Mouse (Mus musculus): ENCODE data around the gene Zfp414. TPM values are rescaled to one million over a fixed set of nuclear protein-coding genes. Genes with fewer than 3 reads are reported as not detected.

The Zfp414 gene
- total RNA-seq, 2 experiments from 2014 or later = 25.6 to 42.6 TPM

DNA sequence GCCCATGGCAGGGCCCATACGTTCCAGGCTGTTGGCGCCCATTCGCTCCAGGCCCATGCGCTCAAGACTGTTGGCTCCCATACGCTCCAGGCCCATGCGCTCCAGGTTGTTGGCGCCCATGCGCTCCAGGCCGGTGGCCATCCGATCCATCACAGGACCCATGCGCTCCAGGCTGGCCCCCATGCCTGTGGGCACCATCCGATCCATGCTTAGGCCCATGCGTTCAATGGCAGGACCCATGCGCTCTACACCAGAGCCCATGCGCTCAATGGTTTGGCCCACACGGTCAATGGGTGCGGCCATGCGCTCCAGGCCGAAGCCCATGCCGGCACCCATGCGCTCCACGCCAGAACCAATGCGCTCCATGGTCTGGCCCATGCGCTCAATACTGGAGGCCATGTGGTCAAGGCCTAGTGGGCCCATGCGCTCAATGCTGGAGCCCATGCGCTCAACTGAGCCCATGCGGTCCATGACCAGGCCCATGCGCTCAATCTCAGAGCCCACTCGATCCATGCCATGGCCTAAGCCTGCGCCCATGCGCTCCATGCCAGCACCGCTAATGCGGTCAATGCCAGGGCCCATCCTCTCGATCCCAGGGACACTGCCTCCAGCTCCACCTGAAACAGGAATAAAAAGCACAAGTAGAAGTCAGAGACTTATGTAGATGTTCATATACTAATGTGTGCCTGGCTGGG lies 21.0 kb downstream of the Zfp414 start:
- DNase-seq = no peak

DNA sequence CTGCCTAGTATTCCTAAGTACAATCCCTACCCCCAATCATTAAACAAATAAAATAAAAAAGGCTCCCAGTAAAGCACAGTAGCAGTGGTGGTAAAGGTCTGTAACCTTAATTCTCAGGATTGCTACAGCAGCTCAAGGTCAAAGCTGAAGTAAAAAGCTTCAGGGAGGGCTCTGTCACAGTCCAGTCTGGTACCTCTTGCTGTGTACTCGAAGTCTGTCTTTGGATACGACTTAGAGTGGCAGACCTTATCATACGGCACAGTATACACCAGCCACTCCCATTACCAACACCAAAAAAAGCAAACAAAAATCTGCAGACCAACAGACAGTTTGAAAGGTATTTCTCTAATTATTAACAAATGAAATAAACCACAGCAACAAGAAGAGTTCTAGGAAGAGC lies 37.9 kb downstream of the Zfp414 start:
- no peak for DNase-seq

DNA sequence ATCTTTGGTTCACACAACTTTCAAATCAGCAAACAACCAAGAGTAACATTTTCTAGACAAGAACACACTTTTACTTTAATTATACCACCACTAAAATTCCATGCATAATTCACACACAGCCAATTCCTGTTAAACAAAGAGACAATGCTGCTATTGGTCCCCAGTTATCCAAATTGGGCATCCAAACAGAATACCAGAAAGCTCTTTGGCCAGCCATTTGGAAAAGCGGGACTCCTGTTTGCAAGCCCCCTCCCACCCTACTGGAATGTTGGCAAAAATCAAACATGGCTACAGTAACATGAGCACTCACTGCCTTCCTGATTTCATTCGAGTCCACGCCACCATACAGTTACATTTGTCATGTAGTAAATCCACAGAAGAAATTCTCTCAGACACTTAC lies 40.8 kb downstream of the Zfp414 start:
- DNase-seq = no peak

DNA sequence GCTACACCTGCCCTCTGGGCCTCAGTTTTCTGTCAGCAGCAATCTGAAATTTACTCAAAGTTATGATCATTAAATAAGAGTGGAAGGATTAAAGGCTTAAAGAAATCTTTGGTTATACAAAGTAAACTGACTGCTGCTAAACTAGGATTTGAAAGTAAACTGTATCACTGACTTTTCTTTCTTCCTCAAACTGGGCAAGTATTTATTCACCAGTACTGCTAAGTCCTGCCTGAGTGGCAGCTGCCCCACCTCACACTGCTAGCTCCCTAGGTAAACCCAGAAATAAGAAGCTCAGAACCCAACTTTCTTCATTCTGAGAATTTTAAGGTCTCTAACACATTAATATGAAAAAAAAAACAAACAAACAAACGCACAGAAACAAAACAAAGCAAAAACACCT lies 44.9 kb downstream of the Zfp414 start:
- no peak for DNase-seq

DNA sequence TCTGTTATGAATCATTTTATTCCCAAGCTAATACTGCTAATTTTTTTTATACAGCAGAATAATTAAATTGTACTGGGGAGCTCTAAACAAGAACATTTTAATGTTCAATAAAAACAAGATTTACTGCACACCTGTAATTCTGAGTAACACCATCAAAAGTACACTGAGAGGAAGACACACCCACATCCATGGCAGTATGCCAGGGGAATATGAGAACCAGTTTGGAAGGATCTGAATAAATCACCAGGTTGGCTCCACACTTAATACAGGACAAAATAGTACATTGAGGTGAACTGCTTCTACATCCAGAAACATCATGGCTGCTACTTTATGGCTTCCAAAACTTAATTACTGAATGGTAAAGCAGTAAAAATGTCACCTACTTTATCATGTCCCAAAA lies 46.6 kb downstream of the Zfp414 start:
- no peak for DNase-seq

DNA sequence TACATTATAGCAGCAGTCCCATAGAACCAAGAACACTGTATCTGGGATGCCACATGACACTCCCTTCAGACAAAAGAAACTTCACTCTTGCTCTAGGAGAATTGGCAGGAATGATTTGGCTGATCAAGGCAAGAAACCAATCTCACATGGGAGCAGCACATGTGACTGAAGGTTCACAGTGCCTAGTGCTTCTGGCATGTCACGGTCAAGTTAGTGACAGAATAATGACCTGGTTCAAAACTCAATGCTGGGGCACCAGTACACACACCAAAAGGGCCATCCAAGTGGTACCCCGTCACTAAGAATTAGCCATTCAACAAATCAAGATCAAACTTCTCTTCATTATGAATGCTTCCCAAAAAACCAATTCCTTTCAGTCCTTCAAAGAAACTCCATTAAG lies 47.2 kb downstream of the Zfp414 start:
- no peak for DNase-seq

DNA sequence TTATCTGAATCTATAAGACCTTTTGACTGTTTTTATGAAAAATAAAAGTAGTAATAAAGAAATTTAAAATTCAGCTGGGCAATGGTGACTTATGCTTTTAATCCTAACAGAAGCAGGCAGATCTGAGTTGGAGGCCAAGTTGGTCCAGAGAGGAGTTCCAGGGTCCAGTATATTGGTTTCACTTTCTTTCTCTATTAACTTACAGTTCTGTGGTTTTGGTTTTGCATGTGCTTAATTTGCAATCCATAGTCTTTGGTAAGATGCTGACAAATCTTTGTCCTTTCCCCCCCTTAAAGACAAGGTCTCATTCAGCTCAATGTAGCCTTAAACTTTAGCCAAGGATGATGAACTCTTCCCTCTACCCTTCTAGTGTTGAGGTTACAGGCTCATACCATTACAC lies 49.9 kb downstream of the Zfp414 start:
- DNase-seq = no peak

Other genes with a start within 250 kb of the Zfp414 start
- 10 to 100 TPM in 1 of 2 experiments, 1 to 10 TPM in 1; 9.2 to 10.6 TPM for gene Zfp101, start 234.4 kb upstream of the Zfp414 start, total RNA-seq (2021)
- gene Actl9, start 196.2 kb upstream of the Zfp414 start, total RNA-seq (2021) = under 1 TPM in 1 of 2 experiments, not detected in 1; 0.18 TPM
- 10 to 100 TPM; 37.1 to 56.8 TPM for gene Adamts10, start 104.9 kb upstream of the Zfp414 start, total RNA-seq (2021)
- gene Myo1f, start 73.4 kb upstream of the Zfp414 start, total RNA-seq (2021) = 1 to 10 TPM; 4.2 to 4.6 TPM
- gene Pram1, start 9.0 kb downstream of the Zfp414 start, total RNA-seq (2021) = 1 to 10 TPM; 1.2 to 1.4 TPM
- gene Hnrnpm, start 57.8 kb downstream of the Zfp414 start, total RNA-seq (2021) = 100 to 1,000 TPM; 148 to 172 TPM
- 100 to 1,000 TPM; 115 to 126 TPM for gene March2, start 89.6 kb downstream of the Zfp414 start, total RNA-seq (2021)
- gene Rab11b, start 131.4 kb downstream of the Zfp414 start, total RNA-seq (2021) = 100 to 1,000 TPM; 213 to 245 TPM
- gene Angptl4, start 152.7 kb downstream of the Zfp414 start, total RNA-seq (2021) = 100 to 1,000 TPM; 156 to 168 TPM
- gene Kank3, start 181.4 kb downstream of the Zfp414 start, total RNA-seq (2021) = 100 to 1,000 TPM in 1 of 2 experiments, 10 to 100 TPM in 1; 85.3 to 108 TPM
- gene Rps28, start 195.5 kb downstream of the Zfp414 start, total RNA-seq (2021) = 1,000 to 10,000 TPM; 1,671 to 1,675 TPM
- gene Ndufa7, start 195.5 kb downstream of the Zfp414 start, total RNA-seq (2021) = 100 to 1,000 TPM; 564 to 570 TPM
- gene Cd320, start 214.0 kb downstream of the Zfp414 start, total RNA-seq (2021) = 10 to 100 TPM; 29.6 to 39.4 TPM
- not detected for gene Gm7029, start 244.7 kb downstream of the Zfp414 start, total RNA-seq (2021)

Data from adrenal gland, postnatal 10 days (tissue).